Mouse (Mus musculus) small intestine, adult 2 months (tissue): ENCODE measurements at regions not wholly inside any gene's neighbourhood (a gene's known extent, or its start where the extent isn't known, plus 50 kb on each side); places are given as distances from the start of the nearest gene placed in this dataset.

Experiments
- CTCF ChIP-seq: fragments of 200-500 bp; IDR thresholded peaks from 2 replicates; pipeline ENCODE4 v1.5.1; 2012; ENCODE audit warnings: low read depth, mild to moderate bottlenecking, control low read depth, inconsistent platforms, low read length, moderate library complexity, mixed read lengths; ENCODE audit not compliant: insufficient replicate concordance, insufficient read length; ENCODE audit errors: extremely low read depth
- POLR2A ChIP-seq: fragments of 200-500 bp; IDR thresholded peaks from 2 replicates; pipeline ENCODE4 v1.6.1; 2012; ENCODE audit warnings: low read depth, mild to moderate bottlenecking, control low read depth, inconsistent platforms, low read length, moderate library complexity

DNA sequence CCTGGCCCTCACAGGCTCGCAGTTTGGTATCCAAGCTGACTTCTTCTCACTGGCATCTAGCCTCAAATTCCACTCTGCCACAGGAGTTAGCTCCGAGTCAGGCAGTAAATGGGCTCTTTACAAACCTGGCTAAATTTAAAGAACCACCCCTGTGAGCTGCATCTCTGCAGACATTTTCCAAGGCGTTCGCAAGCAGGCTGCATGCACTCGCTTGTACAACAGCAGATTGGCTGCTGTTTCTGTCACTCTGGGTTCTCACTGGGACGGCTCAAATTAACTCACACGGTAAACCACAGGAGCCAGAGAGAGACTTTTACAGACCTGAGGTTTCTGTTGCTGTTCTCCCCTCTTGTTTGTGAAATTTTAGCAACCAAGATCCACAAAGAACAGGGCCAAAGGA, 321.3 kb upstream of the Noct start:
- no peak for TF ChIP-seq CTCF
- TF ChIP-seq POLR2A = no peak
